Mouse (Mus musculus): ENCODE results near the gene Hbp1. TPM values are rescaled to one million over a fixed set of nuclear protein-coding genes. Genes with fewer than 3 reads are reported as not detected.

The Hbp1 gene
- total RNA-seq, 2 experiments from 2014 or later = 60.3 to 74.6 TPM

DNA sequence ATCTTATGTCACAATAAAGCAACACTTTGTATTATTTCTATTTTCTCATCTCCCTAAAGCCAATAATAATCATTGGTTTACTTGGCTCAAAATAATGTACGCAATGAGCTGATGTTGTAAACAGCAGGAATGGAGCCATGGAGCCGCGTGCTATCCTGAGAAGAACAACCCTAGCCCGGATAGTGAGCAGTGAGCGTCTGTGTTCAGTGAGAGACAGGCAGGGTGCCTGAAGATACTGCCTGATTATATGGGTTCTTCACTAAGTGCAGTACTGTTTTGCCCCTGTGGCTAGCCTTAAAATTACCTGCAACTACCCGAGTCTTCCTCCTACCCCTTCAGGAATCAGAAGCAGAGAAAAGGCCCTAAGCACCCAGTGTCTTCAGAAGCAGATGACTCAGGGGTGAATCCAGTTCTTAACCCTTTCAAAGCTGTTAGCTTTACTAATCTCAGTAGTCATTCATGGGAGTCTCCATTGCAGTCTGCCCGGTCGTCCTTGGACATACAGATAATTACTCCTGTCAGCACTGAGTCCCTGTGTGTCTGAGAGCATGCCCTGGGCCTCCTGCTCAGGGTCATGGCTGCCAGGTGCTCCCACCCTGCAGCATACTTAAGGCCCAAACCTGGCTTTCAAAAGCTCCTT is 55.1 kb downstream of the Hbp1 start:
- no peak for TF ChIP-seq CTCF (IDR thresholded peaks at IDR 0.05)
- peak overlapping the region; percentile 32 for H3K4me3 ChIP-seq
- DNase-seq = no peak
- H3K27ac ChIP-seq = peak overlapping the region; percentile 71
- intact Hi-C loops (cut with DNase I) = no loop called here

DNA sequence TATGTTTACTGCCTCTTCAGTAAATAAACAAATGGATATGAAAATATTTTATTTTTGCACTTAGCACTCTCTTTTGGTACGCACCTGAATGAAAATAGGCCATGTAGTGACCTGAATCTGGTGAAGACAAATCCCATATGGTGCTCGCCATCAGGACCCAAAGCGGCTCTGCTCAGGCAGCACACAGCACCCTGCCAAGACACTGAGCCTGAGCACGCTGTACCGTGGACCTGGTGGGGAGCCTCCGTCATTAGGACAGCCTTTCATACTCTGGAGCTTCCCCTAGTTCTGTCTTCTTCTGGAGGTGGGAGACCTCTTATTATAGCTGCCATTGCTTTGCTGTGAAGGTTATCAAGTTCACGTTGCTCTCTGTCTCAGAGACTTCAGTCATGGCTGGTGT is 57.6 kb downstream of the Hbp1 start:
- intact Hi-C loops (cut with DNase I) = no loop called here
- no peak for DNase-seq
- Histone ChIP-seq H3K27ac (peak overlapping the region; percentile 46), H3K4me3 (no peak overlapping the region)
- TF ChIP-seq CTCF (IDR thresholded peaks at IDR 0.05) = no peak

DNA sequence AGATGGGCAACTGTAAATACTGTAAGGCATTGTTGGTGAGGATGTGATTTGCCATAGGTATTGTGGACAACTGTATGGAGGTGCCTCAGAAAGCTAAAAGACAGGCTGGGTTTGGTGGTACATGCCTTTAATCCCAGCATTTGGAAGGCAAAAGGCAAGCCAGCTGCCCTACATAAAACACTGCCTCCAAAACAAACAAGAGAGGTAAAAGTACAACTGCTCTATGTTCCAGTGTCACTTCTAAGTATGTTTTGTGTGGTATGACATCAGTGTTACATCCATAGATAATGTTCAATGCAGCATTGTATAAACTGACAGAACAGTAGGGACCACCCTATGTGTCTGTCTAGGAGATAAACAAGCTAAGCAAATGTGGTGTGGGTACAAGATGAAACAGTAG is 58.3 kb downstream of the Hbp1 start:
- no peak for DNase-seq
- Histone ChIP-seq H3K27ac (0 out of 2 replicates have a peak overlapping the region, but pooled peaks have one; percentile 5), H3K4me3 (no peak overlapping the region)
- intact Hi-C loops (cut with DNase I) = no loop called here
- no peak for TF ChIP-seq CTCF (IDR thresholded peaks at IDR 0.05)

DNA sequence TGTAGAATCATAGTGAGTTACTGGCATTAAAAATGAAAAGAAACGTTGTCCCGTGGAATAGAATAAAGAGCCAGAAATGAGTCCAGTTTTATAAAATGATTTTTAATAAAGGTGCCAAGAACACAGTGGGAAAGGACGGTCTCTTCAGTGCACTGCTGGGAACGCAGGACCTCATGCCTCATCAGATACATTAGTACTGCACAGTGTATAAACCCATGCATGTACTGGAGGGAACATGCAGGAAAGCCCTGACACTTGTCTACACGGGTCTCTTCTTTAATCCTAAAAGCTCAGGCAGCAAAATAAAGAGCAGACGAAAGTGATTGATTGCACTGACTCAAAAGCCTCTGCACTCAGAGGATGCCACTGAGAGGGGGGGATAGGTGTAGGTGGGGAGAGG is 59.6 kb downstream of the Hbp1 start:
- intact Hi-C loops (cut with DNase I) = no loop called here

DNA sequence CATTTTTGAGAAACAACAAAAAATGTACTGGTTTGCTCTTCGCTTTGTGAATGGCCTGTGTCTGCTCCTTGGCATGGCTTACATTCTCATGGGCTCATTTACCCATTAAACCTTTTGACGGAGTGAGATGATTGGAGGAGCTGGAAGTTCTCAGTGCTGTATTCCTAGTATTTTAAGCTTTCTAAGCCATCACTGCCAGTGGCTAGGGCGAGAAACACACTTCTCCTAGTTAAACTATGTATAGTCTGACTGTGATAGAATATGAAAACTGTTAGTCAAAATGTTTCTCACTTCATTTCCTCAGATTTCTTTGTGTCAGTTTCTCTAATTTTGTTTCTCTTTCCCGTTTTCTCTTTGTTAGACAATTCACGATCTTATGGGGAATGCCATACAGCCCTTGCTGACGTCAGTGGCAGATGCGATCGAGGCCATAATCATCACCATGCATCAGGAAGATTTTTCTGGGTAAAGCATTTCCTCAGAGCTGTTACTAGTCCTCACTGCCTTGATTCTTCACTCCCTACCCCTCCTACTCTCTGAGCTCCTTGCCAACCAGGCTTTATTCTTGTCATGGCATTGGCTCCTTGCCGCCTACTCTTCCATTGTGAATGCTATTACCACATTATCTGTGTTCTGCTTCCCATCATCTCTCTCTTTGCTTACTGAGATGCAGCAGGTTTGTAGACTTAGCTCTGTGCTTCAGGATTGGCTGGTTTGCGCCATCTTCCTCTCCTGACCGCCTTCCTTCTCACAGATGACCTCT is 64.3 kb downstream of the Hbp1 start:
- H3K4me3 ChIP-seq = no peak overlapping the region
- H3K27ac ChIP-seq = no peak overlapping the region
- intact Hi-C loops (cut with DNase I) = no loop called here
- no peak for DNase-seq
- no peak for TF ChIP-seq CTCF (IDR thresholded peaks at IDR 0.05)

More for the DNA sequence above, 59.6 kb downstream of the Hbp1 start:
- no peak for DNase-seq
- Histone ChIP-seq H3K4me3 (no peak overlapping the region), H3K27ac (no peak overlapping the region)
- TF ChIP-seq CTCF (IDR thresholded peaks at IDR 0.05) = no peak

DNA sequence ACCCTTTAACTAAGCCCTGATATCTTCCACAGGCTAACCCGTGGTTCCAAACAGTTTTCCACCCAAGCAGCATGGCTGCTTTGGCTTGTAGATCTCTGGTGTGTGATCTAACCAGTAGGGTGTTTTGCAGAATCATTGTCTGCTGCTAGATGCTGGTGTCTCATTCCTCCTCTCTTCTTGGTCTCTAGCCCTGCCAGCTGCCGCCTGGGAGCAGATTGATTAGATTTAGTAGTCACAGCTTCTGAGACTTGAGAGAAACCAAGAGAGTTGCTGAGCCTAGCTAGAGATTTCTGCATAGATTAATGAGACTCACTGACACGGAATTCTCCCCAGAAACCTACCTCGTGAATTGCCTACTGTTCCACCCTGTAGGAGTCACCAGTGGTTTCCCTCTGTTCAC is 65.3 kb downstream of the Hbp1 start:
- no peak for DNase-seq
- Histone ChIP-seq H3K27ac (no peak overlapping the region), H3K4me3 (no peak overlapping the region)
- TF ChIP-seq CTCF (IDR thresholded peaks at IDR 0.05) = no peak
- intact Hi-C loops (cut with DNase I) = no loop called here

DNA sequence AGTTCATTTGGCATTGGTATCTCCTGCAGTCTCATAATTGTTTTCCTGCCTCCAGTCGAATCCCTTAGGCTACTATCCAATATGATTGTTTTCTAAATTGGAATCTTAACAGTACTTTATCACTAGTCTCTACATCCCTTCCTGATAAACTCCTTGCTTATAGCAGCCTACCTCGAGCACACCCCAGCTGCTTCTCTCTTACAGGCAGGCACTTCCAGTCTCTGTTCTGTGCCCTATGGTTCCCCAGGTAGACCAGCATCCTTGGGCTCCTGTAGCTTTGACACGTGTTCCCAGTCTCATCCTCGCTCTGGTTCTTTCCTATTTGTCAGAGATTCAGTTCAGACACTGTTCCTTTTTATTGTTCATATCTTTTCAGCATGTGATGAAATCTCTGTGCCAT is 66.0 kb downstream of the Hbp1 start:
- TF ChIP-seq CTCF (IDR thresholded peaks at IDR 0.05) = no peak
- DNase-seq = no peak

DNA sequence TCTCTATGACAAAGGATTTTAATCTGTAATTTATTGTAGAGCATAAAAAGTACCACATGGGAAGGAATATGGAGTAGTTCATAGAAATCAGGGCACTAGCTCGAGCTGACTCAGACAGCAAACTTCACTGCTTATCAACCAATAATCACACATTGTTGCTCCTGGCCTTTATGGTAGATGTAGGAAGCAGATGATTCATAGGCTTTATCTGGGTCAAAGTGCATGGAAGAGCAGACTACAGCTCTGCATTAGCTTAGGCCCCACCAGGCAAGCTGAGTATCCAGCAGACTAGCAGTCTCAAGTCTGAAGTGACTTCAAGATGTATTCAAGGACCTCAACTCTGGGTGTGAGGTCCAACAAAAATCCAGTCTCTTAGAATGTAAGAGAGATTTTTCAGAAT is 67.6 kb downstream of the Hbp1 start:
- H3K4me3 ChIP-seq = no peak overlapping the region
- no peak for DNase-seq
- TF ChIP-seq CTCF (IDR thresholded peaks at IDR 0.05) = no peak
- intact Hi-C loops (cut with DNase I) = no loop called here
- no peak overlapping the region for H3K27ac ChIP-seq

More for the DNA sequence above, 66.0 kb downstream of the Hbp1 start:
- Histone ChIP-seq H3K27ac (no peak overlapping the region), H3K4me3 (no peak overlapping the region)
- intact Hi-C loops (cut with DNase I) = no loop called here

DNA sequence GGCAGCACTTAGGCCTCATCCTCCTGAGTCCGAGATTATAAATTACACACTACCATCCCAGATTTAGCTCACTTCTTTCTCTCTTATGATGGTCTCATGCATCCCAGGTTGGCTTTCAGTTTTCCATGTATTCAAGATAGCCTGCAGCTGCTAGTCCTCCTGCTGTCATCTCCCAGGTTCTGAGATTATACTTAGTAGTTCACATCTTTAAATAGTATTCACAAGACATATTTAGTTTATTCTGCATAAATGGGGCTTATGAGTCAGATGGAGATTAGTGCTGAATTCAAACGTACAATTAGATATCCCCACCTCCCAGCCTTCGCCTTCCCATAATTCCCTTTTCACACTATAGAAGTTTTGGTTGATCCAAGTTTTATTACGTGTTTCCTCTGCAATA is 73.6 kb downstream of the Hbp1 start:
- no peak for DNase-seq
- no peak for TF ChIP-seq CTCF (IDR thresholded peaks at IDR 0.05)
- no peak overlapping the region for H3K4me3 ChIP-seq
- no peak overlapping the region for H3K27ac ChIP-seq
- intact Hi-C loops (cut with DNase I) = no loop called here

Other genes starting within 250 kb of the Hbp1 start
- gene Gpr22, start 236.6 kb downstream of the Hbp1 start, total RNA-seq (2021) = not detected
- gene Prkar2b, start 110.8 kb upstream of the Hbp1 start, total RNA-seq (2021) = 1 to 10 TPM in 1 of 2 experiments, under 1 TPM in 1; 0.28 to 1.1 TPM